Mouse (Mus musculus): ENCODE results near the gene Ccdc175. TPM values are rescaled to one million over a fixed set of nuclear protein-coding genes. Genes with fewer than 3 reads are reported as not detected.

The Ccdc175 gene
- not detected in 2 replicates for polyA plus RNA-seq (2011; ENCODE audit: insufficient read length, low read depth, missing spikeins)

DNA sequence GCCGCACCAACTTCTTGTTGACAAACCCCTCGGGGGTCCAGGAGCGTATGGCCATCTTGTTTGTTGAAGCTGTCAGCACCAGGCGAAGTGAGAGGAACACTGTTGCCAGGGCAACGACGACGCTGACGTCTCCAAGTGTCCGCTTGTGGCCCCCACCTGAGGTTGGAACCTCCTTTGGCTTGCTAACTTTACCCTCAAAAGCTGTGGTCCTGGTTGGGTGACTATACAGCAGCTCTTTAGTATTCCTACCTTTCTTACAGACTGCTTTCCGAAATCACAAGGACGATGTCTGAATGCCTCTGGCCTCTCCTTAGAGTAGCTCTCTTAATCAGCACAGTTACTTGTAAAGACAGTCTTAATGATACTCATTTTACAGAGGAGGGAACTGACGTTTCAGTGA lies at the start of gene Ccdc175:
Gene Ccdc175, minus strand, starts transcription at position 101 of the 400 bp plus-strand sequence.
- no peak for TF ChIP-seq POLR2A (IDR thresholded peaks at IDR 0.05; ENCODE audit: low read depth, low read length)
- no peak for TF ChIP-seq CTCF (IDR thresholded peaks at IDR 0.05; ENCODE audit: borderline replicate concordance, insufficient read depth, low read length)
- Histone ChIP-seq H3K4me1 (ENCODE audit: control insufficient read depth, insufficient read depth, low read length) (no peaks in the 10 kb centered on the region), H3K4me3 (ENCODE audit: insufficient read depth, low read length) (no peak within 1 kb of the TSS), H3K27ac (ENCODE audit: insufficient read depth, low read length) (no peak within 1 kb of the TSS)

DNA sequence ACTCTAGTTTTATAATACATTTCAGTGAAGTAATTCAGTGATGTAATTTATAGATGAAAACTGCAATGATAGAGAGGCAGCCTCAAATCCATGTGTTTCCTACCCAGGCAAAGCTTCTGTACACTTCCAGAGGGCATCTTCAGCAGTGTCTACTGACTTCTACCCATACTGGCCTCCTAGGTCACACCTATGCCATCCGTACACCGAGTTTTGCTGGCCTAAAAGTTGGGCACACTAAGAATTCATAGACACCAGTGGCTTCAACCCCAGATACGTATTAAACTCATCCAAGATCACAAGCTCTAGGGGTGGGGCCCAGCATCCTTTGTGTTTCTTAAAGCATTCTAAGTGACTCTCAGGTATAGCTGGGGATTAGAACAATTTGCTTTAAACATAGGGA lies 49.3 kb upstream of the Ccdc175 start:
- Histone ChIP-seq H3K4me3 (ENCODE audit: insufficient read depth, low read length) (no peak overlapping the region), H3K4me1 (ENCODE audit: control insufficient read depth, insufficient read depth, low read length) (no peaks in the 10 kb centered on the region), H3K27ac (ENCODE audit: insufficient read depth, low read length) (no peak overlapping the region)
- no peak for TF ChIP-seq POLR2A (IDR thresholded peaks at IDR 0.05; ENCODE audit: low read depth, low read length)
- no peak for TF ChIP-seq CTCF (IDR thresholded peaks at IDR 0.05; ENCODE audit: borderline replicate concordance, insufficient read depth, low read length)

DNA sequence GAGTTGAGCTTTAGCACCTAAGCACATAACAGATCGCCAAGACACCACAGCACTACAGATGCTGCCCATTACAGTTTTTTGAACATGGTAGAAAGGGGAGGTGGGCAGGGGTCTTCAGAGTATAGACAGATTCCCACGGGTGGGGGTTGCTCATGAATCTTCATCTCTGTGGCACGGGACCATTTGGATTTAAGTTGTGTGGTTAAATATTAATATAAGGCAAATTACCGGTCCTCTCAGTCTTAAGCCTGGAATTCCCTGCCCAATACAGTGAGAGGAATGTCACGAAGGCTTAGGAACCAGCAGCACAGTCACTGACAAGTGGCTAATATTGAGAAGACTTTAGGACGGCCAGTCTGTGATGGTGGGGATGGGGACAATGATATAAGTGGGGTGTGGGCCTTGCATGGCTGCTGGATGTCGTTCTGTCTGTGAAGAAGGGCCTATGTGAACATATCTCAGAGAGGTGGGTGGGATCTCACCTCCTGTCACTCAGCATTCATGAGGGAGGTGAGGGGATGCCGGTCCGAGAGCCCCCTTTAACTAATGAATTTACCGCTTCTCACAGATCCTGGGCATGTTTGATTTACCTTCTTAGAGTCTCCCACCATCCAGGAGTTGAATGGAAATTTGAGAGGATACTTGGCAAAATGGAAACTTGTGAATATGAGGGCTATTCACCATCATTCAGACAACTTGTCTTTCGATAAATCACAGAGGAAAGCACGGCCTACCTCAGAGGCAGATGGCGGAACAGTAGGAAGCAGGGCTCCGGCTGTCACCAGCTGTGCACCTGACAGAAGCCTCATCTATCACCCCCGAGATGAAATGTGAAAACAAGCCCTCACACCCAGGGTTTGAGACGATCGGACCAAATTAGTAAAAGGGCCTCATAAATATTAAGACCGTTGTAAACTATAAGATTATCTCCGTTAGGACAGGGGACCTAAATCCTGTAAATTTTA lies 48.3 kb upstream of the Ccdc175 start:
- no peak for TF ChIP-seq CTCF (IDR thresholded peaks at IDR 0.05; ENCODE audit: borderline replicate concordance, insufficient read depth, low read length)
- TF ChIP-seq POLR2A (IDR thresholded peaks at IDR 0.05; ENCODE audit: low read depth, low read length), result no peak
- H3K4me3 ChIP-seq (ENCODE audit: insufficient read depth, low read length), result no peak overlapping the region
- no peak overlapping the region for H3K27ac ChIP-seq (ENCODE audit: insufficient read depth, low read length)
- H3K4me1 ChIP-seq (ENCODE audit: control insufficient read depth, insufficient read depth, low read length), result no peaks in the 10 kb centered on the region

DNA sequence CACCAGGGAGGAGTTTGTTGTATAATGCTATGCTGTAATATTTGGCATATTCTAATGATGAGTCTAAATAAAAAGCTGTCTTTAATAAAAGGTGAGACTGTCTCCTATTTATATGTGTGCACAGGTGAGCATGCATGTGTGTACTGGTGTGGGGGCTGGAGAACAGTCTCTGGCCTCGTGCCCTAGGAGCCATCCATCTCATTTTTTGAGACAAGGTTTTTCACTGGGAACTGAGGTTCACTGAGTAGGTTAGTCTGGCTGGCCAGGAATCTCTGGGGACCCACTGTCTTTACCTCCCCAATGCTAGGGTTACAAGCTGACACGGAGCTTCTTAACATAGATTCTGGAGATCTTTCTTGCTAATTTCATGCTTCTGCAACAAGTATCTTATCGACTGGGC lies 47.3 kb upstream of the Ccdc175 start:
- TF ChIP-seq POLR2A (IDR thresholded peaks at IDR 0.05; ENCODE audit: low read depth, low read length) (no peak), CTCF (IDR thresholded peaks at IDR 0.05; ENCODE audit: borderline replicate concordance, insufficient read depth, low read length) (no peak)
- H3K27ac ChIP-seq (ENCODE audit: insufficient read depth, low read length), result no peak overlapping the region
- no peaks in the 10 kb centered on the region for H3K4me1 ChIP-seq (ENCODE audit: control insufficient read depth, insufficient read depth, low read length)
- no peak overlapping the region for H3K4me3 ChIP-seq (ENCODE audit: insufficient read depth, low read length)

DNA sequence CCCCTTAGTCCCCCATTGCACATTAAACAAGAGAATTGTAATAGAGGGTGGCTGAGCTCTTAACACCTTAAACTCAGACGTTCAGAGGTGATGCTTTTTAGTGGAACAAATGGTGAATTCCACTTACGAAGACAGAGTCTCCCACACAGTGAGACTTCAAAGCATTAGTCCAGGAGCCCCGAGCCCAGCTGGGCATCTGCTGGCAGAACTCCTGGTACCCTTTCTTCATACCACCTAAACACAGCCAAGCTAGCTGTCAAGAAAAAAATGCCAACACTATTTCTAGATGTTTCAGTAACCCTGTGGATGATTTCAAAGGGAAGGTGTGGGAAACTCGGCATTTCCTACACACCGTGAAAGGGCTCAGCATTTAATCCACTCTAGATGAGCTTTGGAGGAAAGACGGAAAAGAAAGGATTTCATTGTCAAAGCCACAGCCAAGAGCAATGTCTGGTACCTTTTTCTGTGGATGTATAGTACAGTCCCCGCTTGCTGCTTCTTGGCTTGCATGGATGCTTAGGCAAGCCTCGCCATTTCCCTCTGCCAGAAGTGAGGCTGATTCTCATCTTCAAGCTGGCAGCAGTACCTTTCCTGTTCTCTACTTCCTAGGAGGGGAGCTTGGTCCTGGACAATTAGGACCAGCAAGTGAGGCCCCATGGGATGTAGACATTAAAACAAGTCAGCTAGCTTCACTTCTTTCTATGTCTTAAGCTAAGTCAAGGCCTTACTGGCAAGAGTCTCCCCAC lies 44.8 kb upstream of the Ccdc175 start:
- H3K4me3 ChIP-seq (ENCODE audit: insufficient read depth, low read length), result no peak overlapping the region
- TF ChIP-seq POLR2A (IDR thresholded peaks at IDR 0.05; ENCODE audit: low read depth, low read length), result no peak
- no peak for TF ChIP-seq CTCF (IDR thresholded peaks at IDR 0.05; ENCODE audit: borderline replicate concordance, insufficient read depth, low read length)
- H3K4me1 ChIP-seq (ENCODE audit: control insufficient read depth, insufficient read depth, low read length), result no peaks in the 10 kb centered on the region
- no peak overlapping the region for H3K27ac ChIP-seq (ENCODE audit: insufficient read depth, low read length)

DNA sequence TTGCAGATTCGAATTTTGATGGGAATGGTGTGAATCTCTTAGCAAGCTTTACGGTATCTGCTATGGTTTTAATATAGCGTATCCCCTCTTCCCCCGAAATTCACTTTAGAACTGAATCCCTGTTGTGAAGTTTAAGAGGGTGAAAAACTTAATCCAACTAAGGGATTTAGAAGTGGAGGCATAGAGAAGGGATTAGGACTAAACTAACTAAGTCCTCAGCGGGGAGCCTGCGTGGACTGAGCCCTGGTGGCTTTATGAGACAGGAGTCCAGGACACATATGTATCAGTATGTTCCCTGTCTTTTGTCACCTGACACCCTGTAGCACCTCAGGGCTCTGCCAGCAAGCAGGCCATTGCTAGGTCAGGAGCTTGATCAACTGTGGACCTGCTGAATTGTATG lies 42.9 kb upstream of the Ccdc175 start:
- Histone ChIP-seq H3K27ac (ENCODE audit: insufficient read depth, low read length) (no peak overlapping the region), H3K4me1 (ENCODE audit: control insufficient read depth, insufficient read depth, low read length) (no peaks in the 10 kb centered on the region), H3K4me3 (ENCODE audit: insufficient read depth, low read length) (no peak overlapping the region)
- TF ChIP-seq POLR2A (IDR thresholded peaks at IDR 0.05; ENCODE audit: low read depth, low read length) (no peak), CTCF (IDR thresholded peaks at IDR 0.05; ENCODE audit: borderline replicate concordance, insufficient read depth, low read length) (no peak)

DNA sequence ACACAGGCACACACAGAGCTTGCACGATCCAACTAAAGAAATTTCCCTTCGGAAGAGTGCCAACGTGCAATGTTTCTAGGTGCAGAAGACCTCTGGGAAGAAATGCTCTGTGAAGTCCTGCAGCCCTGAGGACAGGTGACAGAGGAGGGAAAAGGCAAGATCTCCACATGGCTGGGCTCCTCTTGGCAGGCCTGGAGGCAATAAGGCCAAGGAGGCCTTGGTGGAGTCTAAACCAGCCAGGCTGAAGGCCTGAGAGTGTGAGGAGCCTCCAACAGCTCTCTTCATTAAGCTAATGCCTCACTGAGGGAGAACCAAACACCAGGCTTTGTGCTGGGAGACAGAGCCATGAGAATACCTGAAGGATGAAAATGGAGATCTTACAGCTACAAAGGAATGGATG lies 40.5 kb upstream of the Ccdc175 start:
- Histone ChIP-seq H3K4me3 (ENCODE audit: insufficient read depth, low read length) (no peak overlapping the region), H3K27ac (ENCODE audit: insufficient read depth, low read length) (no peak overlapping the region), H3K4me1 (ENCODE audit: control insufficient read depth, insufficient read depth, low read length) (no peaks in the 10 kb centered on the region)
- TF ChIP-seq POLR2A (IDR thresholded peaks at IDR 0.05; ENCODE audit: low read depth, low read length), result no peak
- no peak for TF ChIP-seq CTCF (IDR thresholded peaks at IDR 0.05; ENCODE audit: borderline replicate concordance, insufficient read depth, low read length)

DNA sequence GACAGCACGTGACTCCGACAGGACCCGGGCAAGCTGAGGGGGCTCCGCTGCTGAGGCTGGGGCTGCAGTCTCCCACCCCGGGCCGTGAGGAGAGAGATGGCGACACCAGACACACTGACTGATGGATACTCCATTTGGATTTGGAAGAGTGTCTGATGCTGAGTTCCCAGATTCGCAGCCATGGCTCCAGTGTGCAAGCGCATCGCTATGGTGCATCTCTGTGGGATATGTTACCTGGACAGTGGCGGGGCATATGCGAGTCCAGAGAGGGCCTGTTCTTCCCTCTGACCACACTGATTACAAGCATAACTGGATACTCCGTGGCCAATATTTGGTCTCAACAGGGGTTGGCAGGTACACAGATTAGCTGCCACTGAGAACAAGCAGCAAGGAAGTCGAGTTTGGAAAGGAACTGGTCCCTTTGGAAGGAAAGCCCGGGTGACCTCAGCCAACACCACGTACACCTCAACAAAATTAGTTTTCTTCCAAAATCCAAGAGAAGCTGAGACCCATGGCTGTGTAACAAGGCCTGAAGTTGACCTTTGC lies 38.8 kb upstream of the Ccdc175 start:
- H3K27ac ChIP-seq (ENCODE audit: insufficient read depth, low read length), result no peak overlapping the region
- no peak overlapping the region for H3K4me3 ChIP-seq (ENCODE audit: insufficient read depth, low read length)
- no peaks in the 10 kb centered on the region for H3K4me1 ChIP-seq (ENCODE audit: control insufficient read depth, insufficient read depth, low read length)
- no peak for TF ChIP-seq POLR2A (IDR thresholded peaks at IDR 0.05; ENCODE audit: low read depth, low read length)
- TF ChIP-seq CTCF (IDR thresholded peaks at IDR 0.05; ENCODE audit: borderline replicate concordance, insufficient read depth, low read length), result no peak

DNA sequence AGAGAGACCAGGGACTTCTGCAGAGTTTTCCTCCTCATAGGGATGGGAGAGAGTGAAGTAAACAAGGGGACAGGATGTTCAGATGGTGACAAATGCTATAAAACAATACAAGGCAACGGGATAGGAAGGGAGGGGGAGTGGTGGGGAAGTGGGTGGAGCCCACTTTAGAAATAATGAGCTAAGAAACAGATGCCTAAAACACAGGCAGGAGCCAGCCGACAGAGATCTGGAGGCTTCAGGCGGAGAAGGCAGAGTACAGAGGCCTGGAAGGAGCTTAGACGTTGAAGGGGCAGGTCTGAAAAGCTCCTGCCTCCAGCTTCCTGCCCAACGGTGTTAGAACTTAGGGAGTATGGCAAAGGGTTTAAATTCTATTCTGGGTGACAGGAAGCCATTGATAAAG lies 28.7 kb upstream of the Ccdc175 start:
- Histone ChIP-seq H3K4me1 (ENCODE audit: control insufficient read depth, insufficient read depth, low read length) (no peaks in the 10 kb centered on the region), H3K4me3 (ENCODE audit: insufficient read depth, low read length) (no peak overlapping the region), H3K27ac (ENCODE audit: insufficient read depth, low read length) (no peak overlapping the region)
- TF ChIP-seq POLR2A (IDR thresholded peaks at IDR 0.05; ENCODE audit: low read depth, low read length) (no peak), CTCF (IDR thresholded peaks at IDR 0.05; ENCODE audit: borderline replicate concordance, insufficient read depth, low read length) (no peak)

All from embryonic fibroblast, embryonic 13.5 days (primary cell).